Mouse (Mus musculus): ENCODE measurements around the gene Klc3.

GRCm38 (mm10) chr7:19354991-19355390 lies 48.9 kb downstream of the Klc3 start:
- TF ChIP-seq GATA1 (IDR thresholded peaks at IDR 0.05; ENCODE audit: borderline replicate concordance, low read length) (no peak), FLI1 (IDR thresholded peaks at IDR 0.05; ENCODE audit: low read length) (no peak)
